Mouse (Mus musculus): ENCODE results near the gene Vipas39. TPM values are rescaled to one million over a fixed set of nuclear protein-coding genes. Genes with fewer than 3 reads are reported as not detected.

The Vipas39 gene
- polyA plus RNA-seq, 1 experiment, result 37.6 TPM

- Histone ChIP-seq H3K27ac (ENCODE audit: control insufficient read depth, insufficient read depth, low read length) (no peak overlapping the region), H3K27me3 (ENCODE audit: control insufficient read depth, insufficient read depth, low read length) (no peaks in the 10 kb centered on the region), H3K4me3 (ENCODE audit: control insufficient read depth, insufficient read depth, low read length) (no peak overlapping the region), H3K4me1 (replicated peaks; ENCODE audit: control insufficient read depth, insufficient read depth, low read length) (peaks cover 7% of the 10 kb centered on the region), H3K36me3 (ENCODE audit: control insufficient read depth, insufficient read depth, low read length) (no peaks in the 10 kb centered on the region)
- TF ChIP-seq CTCF (IDR thresholded peaks at IDR 0.05; ENCODE audit: borderline replicate concordance, control insufficient read depth, extremely low read depth, insufficient read depth, low read length, poor library complexity), result no peak
- no peak for TF ChIP-seq POLR2A (IDR thresholded peaks at IDR 0.05; ENCODE audit: control insufficient read depth, extremely low read depth, insufficient read depth, low read length, poor library complexity)
- WGBS, result 66% methylated on average over 5 of the region's 5 CpGs
- DNase-seq, result no peak
Observed at GRCm38 (mm10) chr12:87201694-87202093, 64.4 kb downstream of the Vipas39 start.

- DNase-seq, result peak; percentile 87
- Histone ChIP-seq H3K27me3 (ENCODE audit: control insufficient read depth, insufficient read depth, low read length) (no peaks in the 10 kb centered on the region), H3K4me1 (replicated peaks; ENCODE audit: control insufficient read depth, insufficient read depth, low read length) (peaks cover 7% of the 10 kb centered on the region), H3K36me3 (ENCODE audit: control insufficient read depth, insufficient read depth, low read length) (no peaks in the 10 kb centered on the region), H3K27ac (ENCODE audit: control insufficient read depth, insufficient read depth, low read length) (no peak within 1 kb of the TSS), H3K4me3 (ENCODE audit: control insufficient read depth, insufficient read depth, low read length) (peak within 1 kb of the TSS; percentile 85)
- TF ChIP-seq POLR2A (IDR thresholded peaks at IDR 0.05; ENCODE audit: control insufficient read depth, extremely low read depth, insufficient read depth, low read length, poor library complexity), result no peak
- TF ChIP-seq CTCF (IDR thresholded peaks at IDR 0.05; ENCODE audit: borderline replicate concordance, control insufficient read depth, extremely low read depth, insufficient read depth, low read length, poor library complexity), result no peak
- WGBS, result 1% methylated on average over 70 of the region's 70 CpGs
Observed at GRCm38 (mm10) chr12:87199973-87200586, 66.0 kb downstream of the Vipas39 start, which contains the start of gene Tmed8. Gene Tmed8 (minus strand): TSS chr12:87200454.

DNA sequence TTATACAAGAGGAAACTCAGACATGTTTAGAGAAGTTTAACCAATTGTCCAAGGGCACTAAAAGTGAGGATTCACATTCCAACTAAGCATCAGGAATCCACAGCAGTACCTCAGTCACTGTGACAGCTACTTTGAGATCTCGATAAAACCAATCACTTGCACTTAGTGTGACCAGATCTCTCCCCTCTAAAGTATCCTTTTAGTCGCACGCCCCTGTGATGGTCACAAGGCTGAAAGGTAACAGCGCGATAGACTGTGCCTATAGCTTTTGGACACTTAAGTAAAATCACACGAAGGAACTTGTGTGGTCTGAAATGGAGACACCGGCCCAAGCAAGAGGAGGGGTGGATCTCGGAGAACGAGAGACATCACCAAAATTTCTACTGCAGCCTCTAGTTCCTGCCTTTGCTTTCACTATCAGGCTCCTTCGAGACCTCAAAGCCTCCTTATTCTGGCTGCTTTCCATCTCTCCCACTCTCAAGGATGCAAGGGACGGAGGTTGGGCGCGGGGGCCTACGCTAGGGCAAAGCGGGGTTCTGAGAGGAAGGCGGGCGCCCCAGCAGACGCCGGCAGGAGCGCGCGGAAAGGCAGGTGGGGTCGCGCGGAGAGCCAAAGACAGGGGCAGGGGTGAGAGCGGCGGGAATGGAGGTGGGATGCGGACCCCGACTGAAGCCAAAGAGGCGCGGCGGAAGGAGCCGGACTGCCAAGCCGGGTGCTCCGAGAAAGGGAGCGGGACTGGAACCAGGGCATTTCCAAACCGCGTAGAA is 66.7 kb downstream of the Vipas39 start, which contains the start of gene Samd15:
TSS of gene Samd15 (plus strand) at position 518 of the 767 bp plus-strand sequence.
- Histone ChIP-seq H3K4me1 (replicated peaks; ENCODE audit: control insufficient read depth, insufficient read depth, low read length) (peaks cover 7% of the 10 kb centered on the region), H3K27ac (ENCODE audit: control insufficient read depth, insufficient read depth, low read length) (no peak within 1 kb of the TSS), H3K27me3 (ENCODE audit: control insufficient read depth, insufficient read depth, low read length) (no peaks in the 10 kb centered on the region), H3K4me3 (ENCODE audit: control insufficient read depth, insufficient read depth, low read length) (peak within 1 kb of the TSS; percentile 85), H3K36me3 (ENCODE audit: control insufficient read depth, insufficient read depth, low read length) (no peaks in the 10 kb centered on the region)
- peak; percentile 74 for DNase-seq
- 1% methylated on average over 38 of the region's 38 CpGs for WGBS
- TF ChIP-seq CTCF (IDR thresholded peaks at IDR 0.05; ENCODE audit: borderline replicate concordance, control insufficient read depth, extremely low read depth, insufficient read depth, low read length, poor library complexity), result no peak
- TF ChIP-seq POLR2A (IDR thresholded peaks at IDR 0.05; ENCODE audit: control insufficient read depth, extremely low read depth, insufficient read depth, low read length, poor library complexity), result no peak

DNA sequence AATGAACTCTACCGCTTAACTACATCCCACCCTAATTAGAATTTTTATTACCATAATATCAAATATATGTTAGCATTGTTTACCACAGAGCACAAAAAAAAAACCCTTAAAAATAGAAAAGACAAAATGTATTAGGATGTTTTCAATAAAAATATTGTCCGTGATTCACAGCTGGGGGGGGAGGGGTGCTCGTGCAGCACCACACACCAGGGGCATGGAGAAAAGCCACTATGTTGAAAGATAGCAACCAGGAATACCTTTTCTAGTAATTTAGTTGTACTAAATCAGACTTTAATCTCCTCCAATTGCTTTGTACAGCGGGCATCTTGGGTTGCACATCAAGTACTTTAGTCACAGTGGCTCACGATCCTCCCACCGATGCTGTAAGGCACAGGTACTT is 67.3 kb downstream of the Vipas39 start:
- H3K27ac ChIP-seq (ENCODE audit: control insufficient read depth, insufficient read depth, low read length), result no peak overlapping the region
- H3K27me3 ChIP-seq (ENCODE audit: control insufficient read depth, insufficient read depth, low read length), result no peaks in the 10 kb centered on the region
- 65% methylated on average over 6 of the region's 6 CpGs for WGBS
- TF ChIP-seq POLR2A (IDR thresholded peaks at IDR 0.05; ENCODE audit: control insufficient read depth, extremely low read depth, insufficient read depth, low read length, poor library complexity), result no peak
- TF ChIP-seq CTCF (IDR thresholded peaks at IDR 0.05; ENCODE audit: borderline replicate concordance, control insufficient read depth, extremely low read depth, insufficient read depth, low read length, poor library complexity), result no peak
- DNase-seq, result no peak
- H3K4me1 ChIP-seq (replicated peaks; ENCODE audit: control insufficient read depth, insufficient read depth, low read length), result peaks cover 7% of the 10 kb centered on the region
- H3K36me3 ChIP-seq (ENCODE audit: control insufficient read depth, insufficient read depth, low read length), result no peaks in the 10 kb centered on the region
- H3K4me3 ChIP-seq (ENCODE audit: control insufficient read depth, insufficient read depth, low read length), result no peak overlapping the region

DNA sequence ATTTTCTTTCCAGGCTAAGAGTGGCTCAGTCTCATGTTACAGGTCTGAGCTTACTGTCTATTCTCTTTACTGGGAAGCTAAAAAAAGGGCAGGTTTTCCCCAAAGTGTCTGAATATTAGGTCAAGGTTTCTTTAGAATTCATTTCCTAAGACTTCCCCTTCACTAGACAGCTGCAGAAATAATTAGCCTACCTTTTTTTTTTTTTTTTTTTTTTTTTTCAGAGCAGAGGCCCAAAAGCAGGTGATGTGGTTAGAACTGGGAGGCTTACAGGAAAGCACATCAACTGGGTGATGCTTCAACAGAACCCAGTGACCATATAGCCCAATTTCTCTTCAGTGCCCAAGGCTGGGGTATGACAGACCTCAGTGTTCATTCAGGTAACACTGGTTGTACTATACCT is 69.7 kb downstream of the Vipas39 start:
- no peak for TF ChIP-seq CTCF (IDR thresholded peaks at IDR 0.05; ENCODE audit: borderline replicate concordance, control insufficient read depth, extremely low read depth, insufficient read depth, low read length, poor library complexity)
- no peak for TF ChIP-seq POLR2A (IDR thresholded peaks at IDR 0.05; ENCODE audit: control insufficient read depth, extremely low read depth, insufficient read depth, low read length, poor library complexity)
- no peak for DNase-seq
- H3K36me3 ChIP-seq (ENCODE audit: control insufficient read depth, insufficient read depth, low read length), result no peaks in the 10 kb centered on the region
- H3K4me3 ChIP-seq (ENCODE audit: control insufficient read depth, insufficient read depth, low read length), result no peak overlapping the region
- no peaks in the 10 kb centered on the region for H3K27me3 ChIP-seq (ENCODE audit: control insufficient read depth, insufficient read depth, low read length)
- H3K27ac ChIP-seq (ENCODE audit: control insufficient read depth, insufficient read depth, low read length), result no peak overlapping the region
- H3K4me1 ChIP-seq (replicated peaks; ENCODE audit: control insufficient read depth, insufficient read depth, low read length), result peaks cover 9% of the 10 kb centered on the region

DNA sequence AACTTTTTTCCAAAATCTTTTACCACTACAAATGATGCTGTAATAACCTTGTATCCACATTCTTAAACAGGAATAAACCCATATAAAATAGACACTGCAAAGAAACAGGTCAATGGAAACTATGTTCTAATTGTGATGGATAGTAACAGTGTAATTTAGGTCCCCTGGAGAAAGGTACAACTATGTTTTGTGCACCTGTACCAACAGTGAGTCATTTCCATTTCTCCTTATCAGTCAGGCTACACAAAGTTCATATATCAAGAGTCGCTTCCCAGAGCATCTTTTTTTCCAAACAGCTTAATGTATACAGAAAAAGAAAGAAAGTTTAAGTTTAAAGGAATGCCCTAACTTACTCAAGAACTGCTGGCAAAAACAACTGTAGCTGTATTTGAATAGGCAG is 71.0 kb downstream of the Vipas39 start:
- no peak for TF ChIP-seq POLR2A (IDR thresholded peaks at IDR 0.05; ENCODE audit: control insufficient read depth, extremely low read depth, insufficient read depth, low read length, poor library complexity)
- no peak for TF ChIP-seq CTCF (IDR thresholded peaks at IDR 0.05; ENCODE audit: borderline replicate concordance, control insufficient read depth, extremely low read depth, insufficient read depth, low read length, poor library complexity)
- no peak for DNase-seq
- Histone ChIP-seq H3K4me3 (ENCODE audit: control insufficient read depth, insufficient read depth, low read length) (no peak overlapping the region), H3K27ac (ENCODE audit: control insufficient read depth, insufficient read depth, low read length) (no peak overlapping the region), H3K36me3 (ENCODE audit: control insufficient read depth, insufficient read depth, low read length) (no peaks in the 10 kb centered on the region), H3K4me1 (replicated peaks; ENCODE audit: control insufficient read depth, insufficient read depth, low read length) (peaks cover 7% of the 10 kb centered on the region), H3K27me3 (ENCODE audit: control insufficient read depth, insufficient read depth, low read length) (no peaks in the 10 kb centered on the region)
- WGBS, result 100% methylated on average over 1 of the region's 1 CpGs

Data from thymus, adult 2 months (tissue).